Mouse (Mus musculus) frontal cortex, postnatal 36 days (tissue): ENCODE results near the gene Tpk1.
A peak's percentile ranks its signal among the peaks of the same experiment; 100 is the strongest.
"Not testable (repeated sequence)": the region's sequence is repeated elsewhere in the genome, so short reads cannot be mapped to it uniquely, and the experiment has no call there.

Experiments
- DNase-seq, 2 experiments: peaks; one replicate each; pipeline ENCODE4 v3.0.0; 2022; ENCODE audit warnings: low spot score in 2 of 2

Tpk1 gene

DNA sequence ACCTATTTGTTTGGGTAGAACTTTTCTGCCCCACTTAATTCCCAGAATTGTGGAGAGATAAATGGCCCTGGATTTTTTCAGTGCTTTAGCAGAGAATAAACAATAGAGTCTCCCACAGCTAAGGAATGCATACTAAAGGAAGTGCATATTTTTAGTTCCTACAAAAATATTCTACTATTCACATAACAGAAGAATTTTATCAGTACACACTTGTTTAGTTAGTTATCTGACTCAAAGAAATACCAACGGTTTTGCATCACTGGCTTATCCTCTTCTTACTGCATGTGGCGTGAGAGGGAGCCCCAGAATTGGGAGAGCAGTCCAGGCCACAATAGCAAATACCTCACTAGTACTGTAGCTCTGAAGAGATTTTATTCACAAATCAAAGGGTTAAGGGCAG lies 141.1 kb downstream of the Tpk1 start:
- no peak for DNase-seq

- no peak for DNase-seq
These were observed 144.0 kb downstream of the Tpk1 start for GRCm38 (mm10) chr6:43522046-43522445.

DNA sequence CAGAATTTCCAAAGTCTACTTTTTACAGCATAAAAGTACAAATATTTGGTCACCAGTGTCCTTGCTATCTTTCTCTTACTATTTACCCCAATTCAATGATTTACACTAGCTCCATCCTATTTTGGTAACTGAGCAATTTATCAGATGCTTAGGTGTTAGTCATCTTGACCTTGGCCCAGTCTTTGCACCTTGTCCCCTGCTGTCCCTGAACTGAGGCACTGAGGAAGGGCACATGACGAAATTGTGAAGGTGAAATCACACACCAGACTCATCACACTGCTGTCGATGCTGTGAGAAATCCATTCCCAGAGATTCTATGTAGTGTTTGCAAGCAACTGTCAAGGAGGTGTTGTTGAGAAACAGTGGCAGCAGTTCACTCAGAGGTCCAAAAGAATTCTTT lies 145.9 kb downstream of the Tpk1 start:
- no peak for DNase-seq

- DNase-seq: no peak
These were observed 147.7 kb downstream of the Tpk1 start for GRCm38 (mm10) chr6:43518378-43518777.

- no peak for DNase-seq
These were observed 148.8 kb downstream of the Tpk1 start for GRCm38 (mm10) chr6:43517316-43517655.

DNA sequence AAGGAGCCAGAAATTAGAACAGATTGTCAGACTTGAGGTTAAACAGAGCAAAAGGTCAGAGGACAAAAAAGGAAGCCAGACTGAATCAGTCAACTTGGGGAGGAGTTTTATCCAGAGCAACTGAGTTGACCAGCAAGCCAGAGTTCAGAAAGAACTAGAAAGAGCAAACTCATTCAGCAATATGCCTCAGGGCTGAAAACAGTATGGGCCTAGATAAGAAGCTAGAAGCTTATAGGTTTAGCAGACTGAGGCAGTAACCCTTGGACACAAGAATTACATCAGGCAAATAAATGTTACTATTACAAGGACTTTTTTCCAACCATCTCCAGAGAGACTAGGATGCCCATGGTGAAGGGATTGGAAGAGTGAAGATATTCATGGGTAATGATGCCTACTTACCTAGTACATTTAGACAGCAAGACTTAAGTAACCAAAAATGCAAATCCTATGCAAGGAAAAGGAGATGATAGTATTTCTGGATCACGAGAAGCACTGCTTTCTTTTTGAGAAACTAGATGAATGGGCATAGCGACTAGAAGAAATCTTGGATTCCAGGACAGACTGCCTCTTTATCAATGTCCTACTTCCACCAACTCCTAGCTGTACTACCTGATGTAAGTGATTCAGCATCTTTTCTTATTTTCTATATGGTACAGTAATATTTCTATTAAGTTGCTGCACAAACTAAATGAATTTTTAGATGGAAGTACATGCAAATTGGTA lies 149.3 kb downstream of the Tpk1 start:
- DNase-seq: peak in 1 of 2 experiments; percentile 10

GRCm38 (mm10) chr6:43506686-43507385 lies 159.2 kb downstream of the Tpk1 start:
- DNase-seq: not testable (repeated sequence)

DNA sequence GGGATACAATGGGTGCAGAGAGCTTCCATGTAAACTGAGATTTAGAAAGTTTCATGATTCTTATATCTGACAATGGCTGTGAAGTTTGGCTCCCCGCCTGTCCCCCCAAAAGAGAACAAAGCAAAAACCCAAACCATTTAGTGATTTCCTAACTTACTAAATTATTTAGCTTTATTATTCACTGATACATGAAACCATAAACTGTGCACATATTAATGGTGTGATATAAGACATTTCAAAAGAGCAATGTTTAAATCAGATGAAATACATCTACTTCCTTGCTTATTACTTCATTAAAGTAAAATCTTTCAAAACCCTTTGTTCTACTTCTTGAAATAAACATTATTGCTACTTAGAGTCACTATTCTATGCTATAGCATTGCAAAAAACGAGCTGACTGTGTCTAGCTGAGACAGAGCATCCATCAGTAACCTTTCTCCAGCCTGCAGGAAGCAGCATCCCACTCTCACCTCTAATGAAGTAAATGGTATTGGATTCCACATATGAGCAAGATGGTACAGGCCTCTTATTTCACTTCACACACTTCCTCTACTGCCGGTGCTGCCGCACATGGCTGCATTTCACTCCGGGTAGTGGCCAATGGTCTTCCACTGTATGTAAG lies 161.4 kb downstream of the Tpk1 start:
- no peak for DNase-seq

GRCm38 (mm10) chr6:43492367-43492766 lies 173.7 kb downstream of the Tpk1 start:
- DNase-seq: no peak

DNA sequence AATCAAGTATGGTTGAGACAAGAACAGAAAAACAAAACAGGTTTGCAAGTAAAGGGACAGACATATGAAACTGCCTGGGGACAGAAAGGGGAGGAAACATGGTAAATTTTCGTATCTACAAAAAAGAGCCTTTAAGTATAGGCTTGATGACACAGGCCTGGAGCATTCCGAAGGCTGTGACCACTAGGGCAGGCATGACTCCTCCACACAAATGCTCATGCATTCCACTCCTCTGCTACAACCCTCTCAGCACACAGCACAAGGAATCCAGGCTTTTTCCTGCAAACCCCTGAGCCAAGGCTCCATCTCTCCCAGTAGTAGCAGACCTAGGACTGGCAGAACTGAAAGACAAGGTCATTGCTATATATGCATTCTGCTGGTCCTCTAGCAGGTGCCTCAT lies 179.4 kb downstream of the Tpk1 start:
- DNase-seq: no peak

DNA sequence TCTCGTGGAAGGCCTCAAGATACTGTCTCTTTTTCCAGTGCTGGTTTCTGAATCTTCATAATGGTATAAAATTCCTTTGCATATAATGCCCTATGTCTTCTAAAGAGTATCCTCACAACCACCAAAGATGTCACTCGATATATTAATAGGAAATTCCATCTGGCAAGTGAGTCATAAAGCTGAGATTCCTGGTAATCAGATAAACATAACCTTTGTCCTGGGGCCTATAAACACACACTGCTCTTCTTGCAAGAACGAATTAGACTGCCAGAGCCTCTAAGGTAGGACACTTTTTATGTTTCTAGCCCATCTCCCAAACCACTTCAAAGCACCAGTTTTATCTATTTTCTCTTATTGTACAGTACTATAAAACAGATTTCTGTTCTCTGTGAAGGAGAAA lies 185.4 kb downstream of the Tpk1 start:
- no peak for DNase-seq

GRCm38 (mm10) chr6:43478810-43479209 lies 187.3 kb downstream of the Tpk1 start:
- no peak for DNase-seq

- no peak for DNase-seq
These were observed 189.7 kb downstream of the Tpk1 start for GRCm38 (mm10) chr6:43476406-43476805.

DNA sequence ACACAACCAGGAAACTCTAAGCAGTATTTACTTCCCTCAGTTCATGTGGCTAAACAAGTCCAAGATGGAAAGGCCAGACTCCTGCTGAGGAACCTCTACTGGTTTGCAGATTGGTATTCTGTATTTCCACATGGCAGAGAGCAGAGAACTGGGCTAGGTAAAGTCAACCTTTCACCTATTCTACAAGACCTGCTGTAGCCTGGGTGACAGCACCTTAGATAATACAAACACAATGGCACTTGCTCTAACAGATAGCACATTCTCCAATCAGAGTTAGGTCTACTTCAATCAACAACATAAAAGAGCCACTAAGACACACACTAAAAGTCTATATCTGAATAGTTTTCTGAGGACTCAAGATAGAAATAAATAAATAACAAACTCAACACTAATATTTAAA lies 190.2 kb downstream of the Tpk1 start:
- DNase-seq: no peak

GRCm38 (mm10) chr6:43471556-43471955 lies 194.5 kb downstream of the Tpk1 start:
- DNase-seq: no peak

DNA sequence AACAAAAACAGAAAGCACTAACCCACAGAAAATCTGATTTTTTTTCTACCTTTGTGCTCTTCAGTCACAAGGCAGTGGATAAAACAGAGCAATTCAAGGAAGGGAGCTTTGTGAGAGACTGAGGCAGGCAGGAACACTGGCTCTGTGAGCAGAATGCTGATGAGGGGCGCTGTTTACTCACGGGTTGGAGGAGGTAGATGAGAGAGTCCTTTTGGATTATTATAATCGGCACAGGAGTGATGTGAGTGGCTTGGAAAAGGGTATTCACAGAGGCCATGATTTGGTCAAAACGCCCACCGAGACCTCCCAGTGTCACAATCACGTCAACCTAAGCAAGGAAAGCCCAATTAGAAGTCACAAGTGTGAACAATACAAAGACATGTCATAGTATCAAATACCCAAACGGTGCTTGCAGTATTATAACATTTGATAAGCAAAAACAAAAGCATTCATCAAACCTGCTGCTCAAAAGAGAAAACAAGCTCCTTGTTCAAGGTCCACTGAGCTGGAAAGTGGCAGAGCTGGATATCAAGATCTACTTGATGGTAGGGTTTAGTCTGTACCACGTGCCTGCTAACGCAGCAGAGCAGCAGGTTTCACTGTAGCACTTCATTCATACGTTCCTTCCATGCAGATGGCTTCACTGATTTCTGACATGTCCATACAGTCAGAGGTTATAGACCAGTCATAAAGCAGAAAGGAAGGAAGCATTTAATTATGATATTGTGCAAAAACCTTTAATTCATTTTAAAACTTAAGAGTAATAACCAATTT lies 197.1 kb downstream of the Tpk1 start:
- no peak for DNase-seq

DNA sequence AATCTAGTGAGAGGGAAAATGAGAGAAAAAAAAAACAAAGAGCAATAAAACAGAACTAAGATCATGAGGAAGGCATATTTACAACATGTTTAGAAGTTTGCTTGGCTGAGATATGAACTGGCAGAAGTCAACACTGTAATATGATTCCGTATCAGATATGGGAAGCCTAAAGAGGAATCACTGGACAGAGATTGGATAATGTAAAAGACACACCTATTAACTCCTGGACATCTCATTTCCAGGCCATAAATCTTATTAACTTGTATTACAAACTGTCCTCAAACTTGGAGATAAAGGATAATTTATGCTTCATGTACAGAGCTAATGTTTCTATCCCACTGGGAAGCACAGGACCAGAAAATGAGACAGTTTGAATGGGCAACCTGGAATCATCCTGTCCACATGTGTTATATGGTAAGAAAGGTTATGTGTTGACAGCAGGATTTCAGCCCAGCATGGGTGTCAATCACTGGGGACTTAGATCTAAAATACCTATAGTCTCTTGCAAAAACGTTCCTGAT lies 203.2 kb downstream of the Tpk1 start:
- DNase-seq: no peak

DNA sequence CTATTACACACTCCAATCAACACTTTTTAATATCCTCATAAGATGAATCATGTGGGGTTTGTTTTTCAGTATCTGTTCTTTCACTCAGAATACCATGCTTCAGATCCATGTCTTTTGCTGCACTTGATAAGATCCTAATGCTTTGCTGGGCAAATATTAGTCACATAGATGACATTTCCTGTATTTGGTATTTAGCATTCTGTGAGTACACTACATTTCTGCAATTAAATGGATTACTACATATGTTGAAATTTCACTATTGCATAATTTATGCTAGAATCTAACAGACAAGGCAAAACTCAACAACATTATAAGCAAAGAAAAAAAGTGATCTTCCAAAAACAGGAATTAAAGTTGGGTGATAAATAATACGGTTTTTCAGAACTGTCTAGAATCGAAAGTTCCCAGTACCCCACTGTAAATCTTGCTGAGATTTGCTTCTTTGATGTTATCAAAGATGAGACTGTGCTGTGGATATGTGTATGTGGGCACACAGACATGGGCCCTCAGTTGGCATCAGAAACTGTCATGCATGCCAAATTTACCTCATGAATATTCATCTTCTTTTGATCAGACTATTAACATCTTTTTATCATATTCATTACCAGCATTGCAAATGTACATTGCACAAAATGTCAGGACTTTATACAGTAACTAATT lies 203.8 kb downstream of the Tpk1 start:
- DNase-seq: no peak

GRCm38 (mm10) chr6:43459082-43459481 lies 207.0 kb downstream of the Tpk1 start:
- DNase-seq: no peak

- no peak for DNase-seq
These were observed 208.1 kb downstream of the Tpk1 start for GRCm38 (mm10) chr6:43457989-43458388.

- DNase-seq: no peak
These were observed 216.6 kb downstream of the Tpk1 start for GRCm38 (mm10) chr6:43449498-43449897.

DNA sequence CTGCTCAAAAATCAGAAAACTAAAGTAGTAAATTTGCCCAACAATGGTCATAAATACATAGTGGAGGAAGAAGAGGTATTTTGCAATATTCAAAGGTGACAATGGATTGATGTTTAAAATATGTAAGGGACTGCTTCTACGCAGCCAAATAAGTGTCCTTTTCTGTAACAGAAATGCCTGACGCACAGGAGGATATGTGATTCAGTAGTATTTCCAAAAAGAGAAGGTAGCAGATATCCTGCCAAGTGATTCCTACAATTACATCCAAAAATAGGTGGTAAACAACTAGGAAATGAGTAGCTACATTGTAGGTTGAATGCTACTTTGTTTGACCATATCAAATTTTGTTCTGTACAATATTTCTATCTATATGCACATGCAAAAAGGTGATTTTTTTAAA lies 220.2 kb downstream of the Tpk1 start:
- DNase-seq: no peak
